Mouse (Mus musculus): ENCODE measurements around the gene Slc25a11. TPM values are rescaled to one million over a fixed set of nuclear protein-coding genes. Genes with fewer than 3 reads are reported as not detected.

The Slc25a11 gene
- total RNA-seq, 1 experiment: 97.4 TPM

- H3K4me1 ChIP-seq (ENCODE audit: control insufficient read depth in 2 of 2, insufficient read depth in 2 of 2, low read length in 2 of 2, poor library complexity in 1 of 2): peaks cover 0 to 2% of the 10 kb centered on the region in 2 experiments; a peak in 1 of 4 replicates
- no peak overlapping the region for H3K9ac ChIP-seq (ENCODE audit: insufficient read depth, low read depth, low read length, poor library complexity, severe bottlenecking)
Observed at GRCm38 (mm10) chr11:70651391-70651790, 4.1 kb upstream of the Slc25a11 start.

GRCm38 (mm10) chr11:70650322-70651175, 3.3 kb upstream of the Slc25a11 start:
- Histone ChIP-seq H3K9me3 (ENCODE audit: control insufficient read depth, insufficient read depth, low read depth, low read length) (no peaks in the 10 kb centered on the region), H3K4me1 (ENCODE audit: control insufficient read depth in 2 of 2, insufficient read depth in 2 of 2, low read length in 2 of 2, poor library complexity in 1 of 2) (peaks cover 0 to 5% of the 10 kb centered on the region in 2 experiments; a peak in 2 of 4 replicates), H3K27ac (ENCODE audit: insufficient read depth, low read depth, low read length, poor library complexity, severe bottlenecking) (no peak overlapping the region; the same call in 1 of the 2 replicates), H3K36me3 (ENCODE audit: control insufficient read depth, insufficient read depth, low read length, poor library complexity, severe bottlenecking) (peaks cover 48% of the 10 kb centered on the region), H3K4me3 (ENCODE audit: insufficient read depth in 1 of 2, low read depth in 1 of 2, low read length in 2 of 2, poor library complexity in 1 of 2, severe bottlenecking in 1 of 2) (no peak overlapping the region), H3K9ac (ENCODE audit: insufficient read depth, low read depth, low read length, poor library complexity, severe bottlenecking) (no peak overlapping the region)
- in situ Hi-C loops (cut with MboI; ENCODE audit: low sequenced_read_pairs in 2 of 2, unreplicated experiment in 2 of 2): no loop called here
- no peak for DNase-seq (ENCODE audit: low read depth, low spot score)
- no peak for TF ChIP-seq CHD2 (IDR thresholded peaks at IDR 0.05; ENCODE audit: low read depth, low read length)
- TF ChIP-seq HCFC1 (IDR thresholded peaks at IDR 0.05; ENCODE audit: borderline replicate concordance, insufficient read depth, low read length): no peak
- no peak for TF ChIP-seq MAFK (IDR thresholded peaks at IDR 0.05; ENCODE audit: insufficient read depth, low read depth, low read length)
- no peak for TF ChIP-seq ZC3H11A (IDR thresholded peaks at IDR 0.05; ENCODE audit: borderline replicate concordance, low read depth, low read length)
- peak; percentile 88 for TF ChIP-seq ZNF384 (IDR thresholded peaks at IDR 0.05; ENCODE audit: low read depth, low read length)

More at GRCm38 (mm10) chr11:70651391-70651790, 4.1 kb upstream of the Slc25a11 start:
- H3K36me3 ChIP-seq (ENCODE audit: control insufficient read depth, insufficient read depth, low read length, poor library complexity, severe bottlenecking): peaks cover 44% of the 10 kb centered on the region
- H3K27ac ChIP-seq (ENCODE audit: insufficient read depth, low read depth, low read length, poor library complexity, severe bottlenecking): no peak overlapping the region
- DNase-seq (ENCODE audit: low read depth, low spot score): no peak
- TF ChIP-seq MAFK (IDR thresholded peaks at IDR 0.05; ENCODE audit: insufficient read depth, low read depth, low read length) (no peak), ZNF384 (IDR thresholded peaks at IDR 0.05; ENCODE audit: low read depth, low read length) (no peak), CHD2 (IDR thresholded peaks at IDR 0.05; ENCODE audit: low read depth, low read length) (no peak), HCFC1 (IDR thresholded peaks at IDR 0.05; ENCODE audit: borderline replicate concordance, insufficient read depth, low read length) (no peak), ZC3H11A (IDR thresholded peaks at IDR 0.05; ENCODE audit: borderline replicate concordance, low read depth, low read length) (no peak)
- H3K9me3 ChIP-seq (ENCODE audit: control insufficient read depth, insufficient read depth, low read depth, low read length): no peaks in the 10 kb centered on the region
- no peak overlapping the region for H3K4me3 ChIP-seq (ENCODE audit: insufficient read depth in 1 of 2, low read depth in 1 of 2, low read length in 2 of 2, poor library complexity in 1 of 2, severe bottlenecking in 1 of 2)
- in situ Hi-C loops (cut with MboI; ENCODE audit: low sequenced_read_pairs in 2 of 2, unreplicated experiment in 2 of 2): no loop called here

DNA sequence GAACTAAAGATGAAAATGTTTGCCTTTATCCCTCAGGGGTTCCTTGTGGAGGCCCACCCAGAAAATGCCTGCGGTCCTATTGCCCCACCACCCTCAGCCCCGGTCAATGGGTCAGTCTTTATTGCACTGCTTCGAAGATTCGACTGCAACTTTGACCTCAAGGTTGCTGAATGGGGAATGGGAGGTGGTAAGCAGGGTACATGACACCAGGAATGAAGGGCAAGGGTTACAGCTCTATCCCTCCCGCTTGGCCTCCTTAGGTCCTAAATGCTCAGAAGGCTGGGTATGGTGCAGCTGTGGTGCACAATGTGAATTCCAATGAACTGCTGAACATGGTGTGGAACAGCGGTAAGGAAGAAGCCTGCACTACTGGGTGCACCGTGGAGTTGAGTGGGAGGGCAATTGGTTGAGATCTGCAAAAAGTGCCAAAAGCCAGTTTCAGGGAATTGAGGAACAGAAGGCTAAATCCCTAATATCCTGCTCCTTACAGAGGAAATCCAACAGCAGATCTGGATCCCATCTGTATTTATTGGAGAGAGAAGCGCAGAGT, 2.0 kb upstream of the Slc25a11 start:
- H3K9ac ChIP-seq (ENCODE audit: insufficient read depth, low read depth, low read length, poor library complexity, severe bottlenecking): no peak overlapping the region
- no peak for DNase-seq (ENCODE audit: low read depth, low spot score)
- no peaks in the 10 kb centered on the region for H3K9me3 ChIP-seq (ENCODE audit: control insufficient read depth, insufficient read depth, low read depth, low read length)
- H3K4me3 ChIP-seq (ENCODE audit: insufficient read depth in 1 of 2, low read depth in 1 of 2, low read length in 2 of 2, poor library complexity in 1 of 2, severe bottlenecking in 1 of 2): no peak overlapping the region
- H3K27ac ChIP-seq (ENCODE audit: insufficient read depth, low read depth, low read length, poor library complexity, severe bottlenecking): no peak overlapping the region
- TF ChIP-seq ZNF384 (IDR thresholded peaks at IDR 0.05; ENCODE audit: low read depth, low read length) (no peak), HCFC1 (IDR thresholded peaks at IDR 0.05; ENCODE audit: borderline replicate concordance, insufficient read depth, low read length) (no peak), MAFK (IDR thresholded peaks at IDR 0.05; ENCODE audit: insufficient read depth, low read depth, low read length) (no peak), ZC3H11A (IDR thresholded peaks at IDR 0.05; ENCODE audit: borderline replicate concordance, low read depth, low read length) (no peak), CHD2 (IDR thresholded peaks at IDR 0.05; ENCODE audit: low read depth, low read length) (no peak)
- H3K36me3 ChIP-seq (ENCODE audit: control insufficient read depth, insufficient read depth, low read length, poor library complexity, severe bottlenecking): peaks cover 61% of the 10 kb centered on the region
- peaks cover 0 to 10% of the 10 kb centered on the region in 2 experiments; a peak in 2 of 4 replicates for H3K4me1 ChIP-seq (ENCODE audit: control insufficient read depth in 2 of 2, insufficient read depth in 2 of 2, low read length in 2 of 2, poor library complexity in 1 of 2)
- in situ Hi-C loops (cut with MboI; ENCODE audit: low sequenced_read_pairs in 2 of 2, unreplicated experiment in 2 of 2): no loop called here

- Histone ChIP-seq H3K27ac (ENCODE audit: insufficient read depth, low read depth, low read length, poor library complexity, severe bottlenecking) (no peak overlapping the region), H3K4me3 (ENCODE audit: insufficient read depth in 1 of 2, low read depth in 1 of 2, low read length in 2 of 2, poor library complexity in 1 of 2, severe bottlenecking in 1 of 2) (peak overlapping the region; percentile 78 to 85; a peak in 2 of 4 replicates), H3K36me3 (ENCODE audit: control insufficient read depth, insufficient read depth, low read length, poor library complexity, severe bottlenecking) (peaks cover 59% of the 10 kb centered on the region), H3K9me3 (ENCODE audit: control insufficient read depth, insufficient read depth, low read depth, low read length) (no peaks in the 10 kb centered on the region), H3K9ac (ENCODE audit: insufficient read depth, low read depth, low read length, poor library complexity, severe bottlenecking) (peak overlapping the region; percentile 14; the same call in 1 of the 2 replicates), H3K4me1 (ENCODE audit: control insufficient read depth in 2 of 2, insufficient read depth in 2 of 2, low read length in 2 of 2, poor library complexity in 1 of 2) (peaks cover 0 to 10% of the 10 kb centered on the region in 2 experiments; a peak in 2 of 4 replicates)
- in situ Hi-C loops (cut with MboI; ENCODE audit: low sequenced_read_pairs in 2 of 2, unreplicated experiment in 2 of 2): no loop called here
- DNase-seq (ENCODE audit: low read depth, low spot score): no peak
- TF ChIP-seq MAFK (IDR thresholded peaks at IDR 0.05; ENCODE audit: insufficient read depth, low read depth, low read length) (no peak), ZC3H11A (IDR thresholded peaks at IDR 0.05; ENCODE audit: borderline replicate concordance, low read depth, low read length) (no peak), HCFC1 (IDR thresholded peaks at IDR 0.05; ENCODE audit: borderline replicate concordance, insufficient read depth, low read length) (no peak), ZNF384 (IDR thresholded peaks at IDR 0.05; ENCODE audit: low read depth, low read length) (no peak)
Observed at GRCm38 (mm10) chr11:70648512-70648911, 1.2 kb upstream of the Slc25a11 start.
